Mouse (Mus musculus): ENCODE measurements at regions not wholly inside any gene's neighbourhood (a gene's known extent, or its start where the extent isn't known, plus 50 kb on each side); places are given as distances from the start of the nearest gene placed in this dataset.
"Not testable (repeated sequence)": the region's sequence is repeated elsewhere in the genome, so short reads cannot be mapped to it uniquely, and the experiment has no call there.

DNA sequence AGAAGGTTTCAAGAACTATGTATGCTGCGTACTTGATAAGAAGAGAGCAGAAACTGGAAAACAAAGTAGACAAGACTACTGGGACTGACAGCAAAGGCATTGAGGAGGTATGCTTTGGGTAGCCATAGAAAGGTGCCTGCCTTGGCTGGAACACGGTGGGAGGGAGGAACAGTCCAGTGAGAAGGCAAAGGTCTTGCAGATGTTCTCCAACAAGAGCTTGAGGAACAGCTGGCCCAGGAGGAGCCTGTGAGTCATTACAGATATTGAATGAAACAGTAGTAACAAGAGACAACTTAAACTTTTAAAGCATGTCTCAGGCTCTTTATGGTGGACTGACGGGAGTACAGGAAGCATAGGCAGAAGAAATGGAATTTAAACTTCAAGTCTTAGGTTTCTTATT lies 424.9 kb upstream of the Sphkap start:
- DNase-seq (ENCODE audit: low read depth), result no peak
- TF ChIP-seq CTCF (IDR thresholded peaks at IDR 0.05; ENCODE audit: borderline replicate concordance, extremely low read depth, insufficient read depth, insufficient read length) (no peak), POLR2A (IDR thresholded peaks at IDR 0.05; ENCODE audit: borderline replicate concordance, extremely low read depth, insufficient read depth, insufficient read length, poor library complexity, severe bottlenecking) (no peak)

GRCm38 (mm10) chr1:83831900-83832535 lies 424.0 kb upstream of the Sphkap start:
- TF ChIP-seq CTCF (IDR thresholded peaks at IDR 0.05; ENCODE audit: borderline replicate concordance, extremely low read depth, insufficient read depth, insufficient read length) (no peak), POLR2A (IDR thresholded peaks at IDR 0.05; ENCODE audit: borderline replicate concordance, extremely low read depth, insufficient read depth, insufficient read length, poor library complexity, severe bottlenecking) (no peak)
- DNase-seq (ENCODE audit: low read depth), result peak; percentile 27

- DNase-seq (ENCODE audit: low read depth), result peak; percentile 45
- TF ChIP-seq POLR2A (IDR thresholded peaks at IDR 0.05; ENCODE audit: borderline replicate concordance, extremely low read depth, insufficient read depth, insufficient read length, poor library complexity, severe bottlenecking), result no peak
- TF ChIP-seq CTCF (IDR thresholded peaks at IDR 0.05; ENCODE audit: borderline replicate concordance, extremely low read depth, insufficient read depth, insufficient read length), result no peak
Measured at GRCm38 (mm10) chr1:83830025-83830645, 422.1 kb upstream of the Sphkap start.

- not testable (repeated sequence) for DNase-seq (ENCODE audit: low read depth)
- TF ChIP-seq CTCF (IDR thresholded peaks at IDR 0.05; ENCODE audit: borderline replicate concordance, extremely low read depth, insufficient read depth, insufficient read length), result peak; percentile 52; the same call in 1 of the 2 replicates
Measured at GRCm38 (mm10) chr1:83811162-83811561, 403.2 kb upstream of the Sphkap start.

GRCm38 (mm10) chr1:83808432-83808831 lies 400.4 kb upstream of the Sphkap start:
- no peak for TF ChIP-seq CTCF (IDR thresholded peaks at IDR 0.05; ENCODE audit: borderline replicate concordance, extremely low read depth, insufficient read depth, insufficient read length)

DNA sequence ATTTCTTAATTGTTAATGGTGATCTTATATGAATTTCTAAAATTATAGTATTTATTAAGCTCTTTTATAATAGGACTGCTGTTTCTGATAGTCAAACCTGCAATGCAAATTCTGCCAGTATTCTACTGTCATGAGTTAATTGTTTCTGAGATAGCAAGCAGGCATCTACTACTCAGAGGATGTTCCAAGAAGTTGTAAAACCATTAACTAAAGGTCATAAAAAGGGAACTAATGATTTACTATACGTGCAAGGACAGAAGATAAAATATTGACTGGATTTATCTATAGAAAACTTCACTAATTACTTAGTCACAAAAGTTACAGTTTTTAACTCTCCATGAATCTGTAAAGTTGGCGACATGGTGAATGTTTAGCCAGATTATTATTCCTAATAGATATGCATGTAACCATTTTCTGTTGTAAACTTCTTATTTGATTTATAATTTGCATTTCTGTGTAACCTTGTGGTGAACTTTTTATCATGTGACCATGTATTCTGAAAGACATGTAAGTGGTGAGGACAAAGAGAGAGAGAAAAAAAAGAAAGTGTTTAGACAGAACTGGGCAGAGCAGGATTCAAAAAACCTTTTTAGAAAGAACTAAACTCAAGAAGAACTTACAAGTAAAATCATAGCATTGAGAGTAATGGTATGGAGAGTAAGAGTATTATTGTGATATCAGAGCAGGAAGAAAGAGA lies 395.5 kb upstream of the Sphkap start:
- TF ChIP-seq CTCF (IDR thresholded peaks at IDR 0.05; ENCODE audit: borderline replicate concordance, extremely low read depth, insufficient read depth, insufficient read length) (no peak), POLR2A (IDR thresholded peaks at IDR 0.05; ENCODE audit: borderline replicate concordance, extremely low read depth, insufficient read depth, insufficient read length, poor library complexity, severe bottlenecking) (no peak)
- no peak for DNase-seq (ENCODE audit: low read depth)

More at GRCm38 (mm10) chr1:83808432-83808831, 400.4 kb upstream of the Sphkap start:
- no peak for DNase-seq (ENCODE audit: low read depth)

DNA sequence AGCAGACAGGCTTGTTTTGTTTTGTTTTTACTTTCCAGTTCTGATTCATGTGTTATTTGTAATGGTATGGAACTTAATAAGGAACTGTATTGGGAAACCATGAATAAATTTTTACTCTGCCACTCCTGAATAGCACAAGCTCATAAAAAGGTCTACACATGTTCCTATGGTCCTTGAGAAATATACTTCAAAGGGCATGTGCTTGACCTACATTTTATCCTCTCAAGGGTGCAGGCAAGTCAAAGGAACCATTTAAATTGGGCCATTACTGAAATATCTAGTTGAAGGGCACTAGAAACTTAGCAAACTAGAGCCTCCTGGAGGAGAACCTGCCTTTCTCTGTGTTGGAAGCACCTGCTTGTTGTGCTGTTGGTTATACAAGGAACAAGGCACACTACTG lies 393.8 kb upstream of the Sphkap start:
- TF ChIP-seq CTCF (IDR thresholded peaks at IDR 0.05; ENCODE audit: borderline replicate concordance, extremely low read depth, insufficient read depth, insufficient read length), result no peak
- no peak for TF ChIP-seq POLR2A (IDR thresholded peaks at IDR 0.05; ENCODE audit: borderline replicate concordance, extremely low read depth, insufficient read depth, insufficient read length, poor library complexity, severe bottlenecking)

DNA sequence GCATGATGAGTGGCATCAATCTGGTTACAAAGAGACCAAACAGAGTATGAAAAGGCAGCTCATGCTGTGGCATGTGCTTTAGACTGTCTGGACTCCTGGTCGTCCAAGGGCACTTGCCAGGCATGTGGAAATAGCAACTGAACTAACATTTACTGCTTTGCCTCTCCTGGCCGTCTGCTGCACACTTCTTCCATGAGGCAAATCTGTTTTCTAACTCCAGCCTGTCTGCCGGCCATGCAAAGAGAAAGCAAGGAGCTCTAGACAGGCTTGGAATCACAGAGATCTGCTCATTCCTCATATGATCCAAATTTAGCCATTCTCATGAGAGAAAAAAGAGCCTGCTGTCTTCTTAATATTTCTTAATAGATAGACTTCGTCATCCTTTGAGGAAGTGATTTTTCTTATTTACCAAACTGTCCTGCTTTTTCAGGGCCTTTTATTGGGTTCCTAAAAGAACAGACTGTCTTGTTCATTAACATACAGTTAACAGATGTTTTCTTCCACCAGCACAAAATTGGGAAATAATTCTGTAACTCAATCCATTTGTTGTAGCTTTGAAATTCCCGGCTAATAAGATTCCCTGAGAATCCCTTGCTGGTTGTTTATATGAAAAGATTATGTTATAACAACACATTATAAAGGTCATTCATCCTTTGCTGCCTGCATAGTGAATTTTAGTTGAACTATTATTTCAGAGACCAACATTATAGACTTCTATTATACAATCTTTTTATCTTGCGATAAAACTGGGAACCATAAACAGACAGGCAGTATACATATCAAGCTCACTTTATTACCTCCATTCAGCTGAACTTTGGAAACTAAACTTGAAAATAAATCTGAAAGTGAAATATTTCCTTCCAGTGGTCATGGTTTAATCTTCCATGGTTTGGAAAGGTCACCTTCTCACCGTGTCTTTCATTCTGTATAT lies 389.2 kb upstream of the Sphkap start:
- no peak for DNase-seq (ENCODE audit: low read depth)
- TF ChIP-seq POLR2A (IDR thresholded peaks at IDR 0.05; ENCODE audit: borderline replicate concordance, extremely low read depth, insufficient read depth, insufficient read length, poor library complexity, severe bottlenecking), result no peak
- TF ChIP-seq CTCF (IDR thresholded peaks at IDR 0.05; ENCODE audit: borderline replicate concordance, extremely low read depth, insufficient read depth, insufficient read length), result no peak

More for the DNA sequence above, 393.8 kb upstream of the Sphkap start:
- no peak for DNase-seq (ENCODE audit: low read depth)

GRCm38 (mm10) chr1:83777151-83777550 lies 369.2 kb upstream of the Sphkap start:
- TF ChIP-seq POLR2A (IDR thresholded peaks at IDR 0.05; ENCODE audit: borderline replicate concordance, extremely low read depth, insufficient read depth, insufficient read length, poor library complexity, severe bottlenecking) (no peak), CTCF (IDR thresholded peaks at IDR 0.05; ENCODE audit: borderline replicate concordance, extremely low read depth, insufficient read depth, insufficient read length) (no peak)
- peak; percentile 63 for DNase-seq (ENCODE audit: low read depth)

DNA sequence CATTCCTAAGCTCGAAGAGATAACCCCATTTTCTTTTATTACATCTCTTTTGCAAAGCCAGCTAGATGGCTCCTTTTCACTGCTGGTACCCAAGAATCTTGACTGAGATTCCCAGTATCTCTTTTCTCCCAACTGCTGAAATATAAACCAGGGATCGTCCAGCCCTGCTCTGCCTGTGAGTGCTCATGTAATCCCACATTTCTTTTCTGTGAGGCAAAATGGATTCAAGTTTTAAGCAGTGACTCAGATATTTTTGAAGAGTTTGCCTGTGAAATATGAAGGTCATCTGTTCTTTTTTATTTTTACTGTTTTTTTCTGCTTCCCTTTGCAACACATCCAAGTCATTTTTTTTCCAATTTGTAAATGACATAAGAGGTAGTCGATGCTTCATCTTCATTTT lies 363.2 kb upstream of the Sphkap start:
- TF ChIP-seq POLR2A (IDR thresholded peaks at IDR 0.05; ENCODE audit: borderline replicate concordance, extremely low read depth, insufficient read depth, insufficient read length, poor library complexity, severe bottlenecking) (no peak), CTCF (IDR thresholded peaks at IDR 0.05; ENCODE audit: borderline replicate concordance, extremely low read depth, insufficient read depth, insufficient read length) (no peak)
- no peak for DNase-seq (ENCODE audit: low read depth)

DNA sequence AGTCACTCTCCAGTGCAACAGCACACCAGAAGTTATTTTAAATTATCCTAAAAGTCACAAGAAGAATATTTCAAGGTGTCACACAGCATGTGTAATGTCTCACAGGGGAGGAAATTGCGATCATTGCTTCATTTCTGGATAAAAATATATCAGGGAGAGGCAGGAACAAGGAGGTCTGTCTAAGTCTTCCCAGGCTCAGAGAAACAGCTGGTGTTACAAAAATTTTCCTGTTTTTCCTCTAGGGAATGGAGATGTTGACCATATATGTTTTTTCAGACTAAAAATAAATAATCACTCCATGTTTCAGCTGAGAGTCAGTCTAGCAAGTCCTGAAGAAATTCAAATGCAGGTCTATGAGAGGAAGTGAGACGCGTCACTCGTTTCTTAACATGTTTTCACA lies 353.5 kb upstream of the Sphkap start:
- no peak for TF ChIP-seq CTCF (IDR thresholded peaks at IDR 0.05; ENCODE audit: borderline replicate concordance, extremely low read depth, insufficient read depth, insufficient read length)
- no peak for TF ChIP-seq POLR2A (IDR thresholded peaks at IDR 0.05; ENCODE audit: borderline replicate concordance, extremely low read depth, insufficient read depth, insufficient read length, poor library complexity, severe bottlenecking)

More for the DNA sequence above, 353.5 kb upstream of the Sphkap start:
- no peak for DNase-seq (ENCODE audit: low read depth)

Measured in brain, embryonic 14.5 days (tissue).